Mouse (Mus musculus) midbrain, embryonic 11.5 days (tissue): ENCODE results near the gene Plekho2. TPM values are rescaled to one million over a fixed set of nuclear protein-coding genes. Genes with fewer than 3 reads are reported as not detected.

Experiments
- ATAC-seq: fragments of 200-750 bp; cut with Nextera tagmentation; 2 replicates; pipeline ENCODE4 v1.8.0; 2017; ENCODE audit warnings: moderate TSS enrichment, moderate library complexity; ENCODE audit not compliant: low FRiP score
- DNase-seq: peaks from one replicate; pipeline ENCODE4 v3.0.0; 2015; ENCODE audit warnings: low spot score; ENCODE audit errors: missing footprints
- H3K27ac ChIP-seq: fragments of 300-500 bp; sonication (generic); 2 replicates; pipeline ENCODE4 v1.5.1; 2014; ENCODE audit warnings: low read depth, low read length
- H3K27me3 ChIP-seq: fragments of 300-500 bp; sonication (generic); 2 replicates; pipeline ENCODE4 v1.6.1; 2014; ENCODE audit warnings: mild to moderate bottlenecking, low read length, moderate library complexity, mixed read lengths; ENCODE audit not compliant: control insufficient read depth, insufficient read depth
- H3K36me3 ChIP-seq: fragments of 300-500 bp; sonication (generic); 2 replicates; pipeline ENCODE4 v1.6.1; 2014; ENCODE audit warnings: mild to moderate bottlenecking, low read length, moderate library complexity, mixed read lengths; ENCODE audit not compliant: control insufficient read depth, insufficient read depth
- H3K4me1 ChIP-seq: fragments of 300-500 bp; sonication (generic); 2 replicates; pipeline ENCODE4 v1.6.1; 2014; ENCODE audit warnings: low read length; ENCODE audit not compliant: control insufficient read depth, insufficient read depth
- H3K4me2 ChIP-seq: fragments of 300-500 bp; sonication (generic); 2 replicates; pipeline ENCODE4 v1.6.1; 2014; ENCODE audit warnings: mild to moderate bottlenecking, moderate library complexity
- H3K4me3 ChIP-seq: fragments of 300-500 bp; sonication (generic); 2 replicates; pipeline ENCODE4 v1.5.1; 2014; ENCODE audit warnings: low read depth, low read length
- H3K9ac ChIP-seq: fragments of 300-500 bp; sonication (generic); 2 replicates; pipeline ENCODE4 v1.6.1; 2014; ENCODE audit warnings: low read length
- H3K9me3 ChIP-seq: fragments of 300-500 bp; sonication (generic); 2 replicates; pipeline ENCODE4 v1.6.1; 2016; ENCODE audit warnings: low read length; ENCODE audit not compliant: control insufficient read depth
- WGBS: fragments of 180-500 bp; shearing (Covaris S2); extraction: QIAGEN DNeasy Blood & Tissue Kit; methylation state at CpG from one replicate; pipeline ENCODE4 v1.1.7; 2014; 5-methylcytosine and 5-hydroxymethylcytosine counted together
- polyA plus RNA-seq: library from polyadenylated mRNA; unstranded; fragments of >200 nt; fragmentation: Nextera tagmentation; extraction: Ambion mirVana; gene quantifications from 2 replicates; pipeline ENCODE4 v1.2.1, GENCODE M21; 2014

Plekho2 gene
- polyA plus RNA-seq, 1 experiment from 2014 or later: 8.2 TPM

GRCm38 (mm10) chr9:65589091-65589490, 9.3 kb upstream of the Plekho2 start:
- peaks cover 10% of the 10 kb centered on the region for H3K36me3 ChIP-seq
- WGBS: 90% methylated on average over 3 of the region's 3 CpGs

GRCm38 (mm10) chr9:65587573-65588358, 7.9 kb upstream of the Plekho2 start:
- peak; percentile 93 for DNase-seq
- no peak overlapping the region for H3K27ac ChIP-seq
- peak; percentile 54; the same call in 1 of the 2 replicates for ATAC-seq
- H3K9ac ChIP-seq: peak overlapping the region; percentile 74
- H3K4me1 ChIP-seq: peaks cover 16% of the 10 kb centered on the region
- H3K4me2 ChIP-seq: peak overlapping the region; percentile 95
- no peaks in the 10 kb centered on the region for H3K9me3 ChIP-seq
- peaks cover 3% of the 10 kb centered on the region; the same call in 1 of the 2 replicates for H3K36me3 ChIP-seq
- under 1% methylated on average over 64 of the region's 64 CpGs for WGBS
- no peaks in the 10 kb centered on the region for H3K27me3 ChIP-seq
- H3K4me3 ChIP-seq: peak overlapping the region; percentile 69

More at GRCm38 (mm10) chr9:65589091-65589490, 9.3 kb upstream of the Plekho2 start:
- H3K27ac ChIP-seq: no peak overlapping the region
- ATAC-seq (no peak), DNase-seq (no peak)
- peak overlapping the region; percentile 95 for H3K4me2 ChIP-seq
- no peak overlapping the region; the same call in 1 of the 2 replicates for H3K9ac ChIP-seq
- no peaks in the 10 kb centered on the region for H3K9me3 ChIP-seq
- H3K4me1 ChIP-seq: peaks cover 16% of the 10 kb centered on the region
- no peaks in the 10 kb centered on the region for H3K27me3 ChIP-seq
- H3K4me3 ChIP-seq: peak overlapping the region; percentile 69

GRCm38 (mm10) chr9:65587270-65587572, 7.4 kb upstream of the Plekho2 start:
- peak overlapping the region; percentile 74 for H3K9ac ChIP-seq
- H3K36me3 ChIP-seq: peaks cover 3% of the 10 kb centered on the region; the same call in 1 of the 2 replicates
- H3K9me3 ChIP-seq: no peaks in the 10 kb centered on the region
- H3K27ac ChIP-seq: no peak overlapping the region
- peak overlapping the region; percentile 95 for H3K4me2 ChIP-seq
- H3K27me3 ChIP-seq: no peaks in the 10 kb centered on the region
- 0% methylated on average over 6 of the region's 6 CpGs for WGBS
- peaks cover 16% of the 10 kb centered on the region for H3K4me1 ChIP-seq
- no peak for ATAC-seq
- H3K4me3 ChIP-seq: peak overlapping the region; percentile 69
- DNase-seq: no peak

GRCm38 (mm10) chr9:65586406-65587269, 6.8 kb upstream of the Plekho2 start, which contains the start of gene Pif1:
TSS of gene Pif1 (plus strand) at chr9:65587160.
- ATAC-seq (peak; percentile 81), DNase-seq (peak; percentile 97)
- Histone ChIP-seq H3K4me3 (peak within 1 kb of the TSS; percentile 69), H3K27me3 (no peaks in the 10 kb centered on the region), H3K36me3 (no peaks in the 10 kb centered on the region; the same call in 1 of the 2 replicates), H3K4me2 (peak within 1 kb of the TSS; percentile 95), H3K27ac (peak within 1 kb of the TSS; percentile 68), H3K4me1 (peaks cover 16% of the 10 kb centered on the region), H3K9ac (peak within 1 kb of the TSS; percentile 74), H3K9me3 (no peaks in the 10 kb centered on the region)
- WGBS: 10% methylated on average over 28 of the region's 28 CpGs

- Histone ChIP-seq H3K9me3 (no peaks in the 10 kb centered on the region), H3K27me3 (no peaks in the 10 kb centered on the region), H3K9ac (no peak overlapping the region), H3K4me3 (no peak overlapping the region), H3K4me2 (no peak overlapping the region), H3K27ac (no peak overlapping the region), H3K4me1 (peaks cover 17% of the 10 kb centered on the region), H3K36me3 (no peaks in the 10 kb centered on the region)
- WGBS: 36% methylated on average over 8 of the region's 8 CpGs
- ATAC-seq (no peak), DNase-seq (no peak)
Observed at GRCm38 (mm10) chr9:65583045-65583444, 3.2 kb upstream of the Plekho2 start.

DNA sequence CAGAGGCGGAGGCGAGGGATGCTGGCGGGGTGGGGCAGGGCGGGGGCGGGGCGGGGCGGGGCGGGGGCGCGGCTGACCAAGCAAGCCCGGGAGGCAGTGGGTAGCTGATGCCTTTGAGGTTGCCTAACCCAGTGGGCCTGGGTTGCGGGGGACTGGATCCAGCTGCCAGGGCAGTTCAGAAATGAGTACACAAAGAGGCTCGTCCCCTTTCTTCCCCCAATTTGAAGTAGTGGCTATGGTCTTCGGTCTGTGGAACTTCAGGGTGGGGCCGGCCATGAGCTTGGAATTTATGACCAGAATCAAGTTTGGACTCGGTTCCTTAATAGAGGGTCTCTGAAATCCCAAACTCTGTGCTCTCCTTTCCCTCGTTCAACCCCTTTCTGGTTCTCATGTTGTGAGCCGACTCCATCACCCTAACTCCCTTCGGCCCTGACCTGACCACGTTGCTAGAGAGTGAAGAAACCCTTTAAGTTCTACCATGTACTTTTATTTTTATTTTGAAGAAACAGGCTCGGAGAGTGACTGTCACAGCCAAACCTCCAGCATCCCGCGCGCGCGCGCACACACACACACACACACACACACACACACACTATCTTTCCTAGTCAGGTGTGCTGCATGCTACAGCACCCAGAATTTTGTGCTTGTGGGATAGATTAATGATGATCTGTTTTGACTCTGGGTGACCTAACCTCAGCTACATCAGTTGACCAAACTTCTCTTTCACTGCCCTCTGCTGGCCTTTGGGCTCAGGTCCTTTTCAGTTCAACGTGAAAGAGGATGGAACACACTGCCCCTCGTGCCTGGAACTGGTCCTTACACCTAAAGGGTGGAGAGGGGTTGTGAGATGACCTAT, 789 bp upstream of the Plekho2 start:
- H3K9ac ChIP-seq: peak overlapping the region; percentile 47
- H3K4me1 ChIP-seq: peaks cover 21% of the 10 kb centered on the region
- DNase-seq (peak; percentile 96), ATAC-seq (peak; percentile 85)
- H3K4me2 ChIP-seq: peak overlapping the region; percentile 54
- no peaks in the 10 kb centered on the region for H3K27me3 ChIP-seq
- peak overlapping the region; percentile 67 for H3K27ac ChIP-seq
- H3K4me3 ChIP-seq: peak overlapping the region; percentile 53
- H3K9me3 ChIP-seq: no peaks in the 10 kb centered on the region
- 9% methylated on average over 20 of the region's 29 CpGs for WGBS
- H3K36me3 ChIP-seq: no peaks in the 10 kb centered on the region

DNA sequence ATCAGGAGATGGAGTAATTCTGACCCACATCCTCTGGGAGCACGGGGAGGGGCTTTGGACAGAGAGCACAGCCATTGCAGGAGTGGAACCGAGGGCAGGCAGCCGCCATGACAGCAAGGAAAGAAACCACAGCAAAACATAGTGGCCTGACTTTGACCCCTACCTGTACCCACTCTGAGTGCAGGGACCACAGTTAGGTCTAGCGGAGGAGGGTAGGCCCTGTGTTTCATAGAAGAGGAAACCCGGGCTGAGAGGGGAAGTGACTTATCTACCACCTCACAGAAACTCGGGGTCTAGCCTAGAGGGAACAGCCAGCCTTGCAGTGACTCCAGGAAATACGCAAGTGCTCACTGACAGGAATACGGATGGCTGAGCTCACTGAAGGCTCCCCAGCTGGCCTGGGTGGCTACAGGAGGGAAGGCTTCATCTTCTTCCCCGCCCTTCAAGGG, 1.0 kb downstream of the Plekho2 start:
- H3K4me3 ChIP-seq: peak overlapping the region; percentile 53; the same call in 1 of the 2 replicates
- H3K27me3 ChIP-seq: no peaks in the 10 kb centered on the region
- H3K4me1 ChIP-seq: peaks cover 21% of the 10 kb centered on the region
- 61% methylated on average over 9 of the region's 9 CpGs for WGBS
- H3K36me3 ChIP-seq: no peaks in the 10 kb centered on the region
- peak overlapping the region; percentile 73 for H3K9ac ChIP-seq
- DNase-seq: no peak
- H3K4me2 ChIP-seq: peak overlapping the region; percentile 73
- no peaks in the 10 kb centered on the region for H3K9me3 ChIP-seq
- no peak overlapping the region for H3K27ac ChIP-seq
- no peak for ATAC-seq

DNA sequence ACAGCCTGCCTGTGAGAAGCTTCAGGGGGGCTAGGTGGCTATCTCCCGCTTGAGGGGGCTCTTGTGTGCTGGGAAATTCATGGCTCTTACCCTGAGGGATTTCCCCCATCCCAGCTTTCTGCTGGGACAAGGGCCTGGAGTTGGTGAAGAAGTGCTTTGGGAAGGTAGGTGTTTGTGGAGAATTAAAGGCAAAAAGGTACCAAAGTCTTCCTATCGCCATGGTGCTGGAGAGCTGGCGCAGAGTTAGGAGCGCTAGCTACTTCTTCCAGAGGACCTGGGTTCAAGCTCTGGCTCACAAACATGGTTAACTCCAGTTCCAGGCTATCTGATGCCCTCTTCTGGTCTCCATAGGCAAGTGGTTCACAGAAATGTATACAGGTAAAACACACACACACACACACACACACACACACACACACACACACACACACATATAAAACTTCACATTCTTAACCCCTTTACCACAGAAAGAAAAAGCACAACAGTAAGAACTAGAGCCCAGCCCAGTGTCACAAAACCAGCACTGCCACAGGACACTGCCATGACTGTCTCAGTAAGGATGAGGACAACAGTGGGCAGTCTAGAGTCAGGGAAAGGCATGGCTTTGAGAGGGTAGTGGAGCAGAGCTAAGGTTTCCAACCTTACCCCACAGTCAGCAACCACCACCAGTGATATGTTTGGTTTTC, 2.2 kb downstream of the Plekho2 start:
- no peak overlapping the region for H3K4me2 ChIP-seq
- 0 out of 2 replicates have a peak overlapping the region, but pooled peaks have one; percentile 12 for H3K9ac ChIP-seq
- DNase-seq: no peak
- H3K4me1 ChIP-seq: peaks cover 21% of the 10 kb centered on the region
- no peaks in the 10 kb centered on the region for H3K36me3 ChIP-seq
- H3K27ac ChIP-seq: no peak overlapping the region
- no peak overlapping the region for H3K4me3 ChIP-seq
- 84% methylated on average over 4 of the region's 4 CpGs for WGBS
- no peak for ATAC-seq
- no peaks in the 10 kb centered on the region for H3K9me3 ChIP-seq
- no peaks in the 10 kb centered on the region for H3K27me3 ChIP-seq
